Mouse (Mus musculus) T-helper 1 cell (primary cell): Measurements from ENCODE around the gene Cluap1.

Experiments used
- in situ Hi-C: fragments of 300-600 bp; cut with MboI, MseI; formaldehyde crosslinking; loops from one replicate; pipeline ENCODE4 v1.15.1; 2025; ENCODE audit warnings: high pct_unique_total_duplicates

Cluap1 gene

GRCm38 (mm10) chr16:3908537-3909111 lies at the start of gene Cluap1, which contains the start of gene 1700037C18Rik:
TSS of gene Cluap1 (plus strand) at chr16:3908801.
TSS of gene 1700037C18Rik (minus strand) at chr16:3908689.
- in situ Hi-C loops: no loop called here

- in situ Hi-C loops: no loop called here
Measured at GRCm38 (mm10) chr16:3859254-3859653, 49.3 kb upstream of the Cluap1 start.

- in situ Hi-C loops: no loop called here
Measured at GRCm38 (mm10) chr16:3871815-3872214, 36.8 kb upstream of the Cluap1 start.

GRCm38 (mm10) chr16:3872216-3873047 lies 36.2 kb upstream of the Cluap1 start, which contains the start of gene Naa60:
TSS of gene Naa60 (plus strand) at chr16:3872375.
- in situ Hi-C loops: no loop called here

GRCm38 (mm10) chr16:3876346-3876745 lies 32.3 kb upstream of the Cluap1 start:
- in situ Hi-C loops: no loop called here

- in situ Hi-C loops: no loop called here
Measured at GRCm38 (mm10) chr16:3884201-3885064, 24.2 kb upstream of the Cluap1 start, which contains the start of the genes Zfp597 and Gm20695. TSS of gene Zfp597 (minus strand) at chr16:3884561. TSS of gene Gm20695 (plus strand) at chr16:3884648.

GRCm38 (mm10) chr16:3885065-3885670 lies 23.4 kb upstream of the Cluap1 start:
- in situ Hi-C loops: no loop called here

GRCm38 (mm10) chr16:3891621-3892295 lies 16.8 kb upstream of the Cluap1 start:
- in situ Hi-C loops: no loop called here

- in situ Hi-C loops: no loop called here
Measured at GRCm38 (mm10) chr16:3893739-3894138, 14.9 kb upstream of the Cluap1 start.

GRCm38 (mm10) chr16:3895173-3895792 lies 13.3 kb upstream of the Cluap1 start:
- in situ Hi-C loops: no loop called here

- in situ Hi-C loops: no loop called here
Measured at GRCm38 (mm10) chr16:3896046-3896445, 12.6 kb upstream of the Cluap1 start.

- in situ Hi-C loops: no loop called here
Measured at GRCm38 (mm10) chr16:3896553-3896952, 12.0 kb upstream of the Cluap1 start.

GRCm38 (mm10) chr16:3907471-3907870 lies 1.1 kb upstream of the Cluap1 start:
- in situ Hi-C loops: no loop called here

- in situ Hi-C loops: no loop called here
Measured at GRCm38 (mm10) chr16:3909118-3909517, 517 bp downstream of the Cluap1 start.

- in situ Hi-C loops: no loop called here
Measured at GRCm38 (mm10) chr16:3920756-3921155, 12.2 kb downstream of the Cluap1 start.

GRCm38 (mm10) chr16:3923515-3923914 lies 14.9 kb downstream of the Cluap1 start:
- in situ Hi-C loops: no loop called here

GRCm38 (mm10) chr16:3923966-3924365 lies 15.4 kb downstream of the Cluap1 start:
- in situ Hi-C loops: no loop called here

- in situ Hi-C loops: no loop called here
Measured at GRCm38 (mm10) chr16:3928582-3928981, 20.0 kb downstream of the Cluap1 start.

GRCm38 (mm10) chr16:3929151-3929550 lies 20.6 kb downstream of the Cluap1 start:
- in situ Hi-C loops: no loop called here

- in situ Hi-C loops: no loop called here
Measured at GRCm38 (mm10) chr16:3933536-3933935, 24.9 kb downstream of the Cluap1 start.
